Mouse (Mus musculus) neural tube, embryonic 15.5 days (tissue): Measurements from ENCODE around the gene Tbx4. TPM values are rescaled to one million over a fixed set of nuclear protein-coding genes. Genes with fewer than 3 reads are reported as not detected.

ENCODE experiments used
- ATAC-seq: fragments of 200-750 bp; cut with Nextera tagmentation; 2 replicates; pipeline ENCODE4 v1.8.0; 2017; ENCODE audit warnings: mild to moderate bottlenecking, moderate TSS enrichment, moderate library complexity; ENCODE audit not compliant: low FRiP score
- H3K27ac ChIP-seq: fragments of 300-500 bp; sonication (generic); replicated peaks from 2 replicates; pipeline ENCODE4 v1.5.1; 2015; ENCODE audit warnings: mild to moderate bottlenecking, inconsistent platforms
- H3K27me3 ChIP-seq: fragments of 300-500 bp; sonication (generic); replicated peaks from 2 replicates; pipeline ENCODE4 v1.6.1; 2015; ENCODE audit warnings: inconsistent platforms
- H3K36me3 ChIP-seq: fragments of 300-500 bp; sonication (generic); 2 replicates; pipeline ENCODE4 v1.6.1; 2015; ENCODE audit warnings: inconsistent platforms
- H3K4me1 ChIP-seq: fragments of 300-500 bp; sonication (generic); 2 replicates; pipeline ENCODE4 v1.6.1; 2015; ENCODE audit warnings: inconsistent platforms
- H3K4me2 ChIP-seq: fragments of 300-500 bp; sonication (generic); 2 replicates; pipeline ENCODE4 v1.6.1; 2015; ENCODE audit warnings: inconsistent platforms, mild to moderate bottlenecking, moderate library complexity
- H3K4me3 ChIP-seq: fragments of 300-500 bp; sonication (generic); replicated peaks from 2 replicates; pipeline ENCODE4 v1.5.1; 2015; ENCODE audit warnings: mild to moderate bottlenecking, inconsistent platforms
- H3K9ac ChIP-seq: fragments of 300-500 bp; sonication (generic); replicated peaks from 2 replicates; pipeline ENCODE4 v1.6.1; 2015; ENCODE audit warnings: mild to moderate bottlenecking, inconsistent platforms
- H3K9me3 ChIP-seq: fragments of 300-500 bp; sonication (generic); replicated peaks from 2 replicates; pipeline ENCODE4 v1.6.1; 2016; ENCODE audit warnings: inconsistent platforms
- WGBS: fragments of 180-500 bp; shearing (Covaris S2); methylation state at CpG from one replicate; pipeline ENCODE4 v1.1.7; 2015; ENCODE audit warnings: mixed read lengths; 5-methylcytosine and 5-hydroxymethylcytosine counted together
- polyA plus RNA-seq: library from polyadenylated mRNA; unstranded; fragments of >200 nt; fragmentation: Nextera tagmentation; extraction: Ambion mirVana; gene quantifications from 2 replicates; pipeline ENCODE4 v1.2.1, GENCODE M21; 2015

Tbx4 gene
- polyA plus RNA-seq, 1 experiment from 2014 or later = 0.29 TPM

GRCm38 (mm10) chr11:85841980-85842379 lies 44.2 kb upstream of the Tbx4 start:
- Histone ChIP-seq H3K9ac (no peak overlapping the region; the same call in 1 of the 2 replicates), H3K36me3 (no peaks in the 10 kb centered on the region), H3K9me3 (no peaks in the 10 kb centered on the region), H3K4me1 (peaks cover 46% of the 10 kb centered on the region), H3K4me3 (peak overlapping the region; percentile 32), H3K27me3 (peaks cover 98% of the 10 kb centered on the region), H3K4me2 (peak overlapping the region; percentile 63), H3K27ac (no peak overlapping the region)
- 0% methylated on average over 32 of the region's 32 CpGs for WGBS
- peak; percentile 60 for ATAC-seq

GRCm38 (mm10) chr11:85842596-85843346 lies 43.5 kb upstream of the Tbx4 start:
- ATAC-seq = no peak
- H3K36me3 ChIP-seq = no peaks in the 10 kb centered on the region
- H3K4me3 ChIP-seq = no peak overlapping the region
- no peak overlapping the region for H3K9ac ChIP-seq
- H3K27ac ChIP-seq = no peak overlapping the region
- WGBS = 5% methylated on average over 24 of the region's 24 CpGs
- H3K27me3 ChIP-seq = peaks cover 95% of the 10 kb centered on the region
- H3K9me3 ChIP-seq = no peaks in the 10 kb centered on the region
- peak overlapping the region; percentile 63 for H3K4me2 ChIP-seq
- H3K4me1 ChIP-seq = peaks cover 42% of the 10 kb centered on the region

DNA sequence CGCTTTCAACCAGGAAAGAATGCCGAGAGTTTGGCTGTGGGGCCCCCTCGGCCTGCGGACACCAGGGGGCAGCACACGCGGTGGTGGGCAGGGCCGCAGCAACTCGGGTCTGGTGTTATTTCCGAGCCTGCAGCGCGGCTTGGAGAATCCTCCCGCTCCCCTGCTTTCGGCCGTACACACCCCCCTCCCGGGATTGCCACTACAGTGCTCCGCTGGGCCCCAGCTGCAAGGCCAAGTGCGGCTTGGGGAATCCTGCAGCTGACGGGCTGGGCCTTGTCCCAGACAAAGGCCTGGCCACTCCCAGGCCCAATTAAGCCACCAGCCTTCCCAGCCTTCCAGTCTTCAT lies 42.9 kb upstream of the Tbx4 start:
- H3K36me3 ChIP-seq = no peaks in the 10 kb centered on the region
- WGBS = under 1% methylated on average over 18 of the region's 18 CpGs
- H3K9ac ChIP-seq = no peak overlapping the region
- H3K4me1 ChIP-seq = peaks cover 38% of the 10 kb centered on the region
- no peak overlapping the region for H3K27ac ChIP-seq
- H3K4me3 ChIP-seq = peak overlapping the region; percentile 37; the same call in 1 of the 2 replicates
- no peak for ATAC-seq
- H3K4me2 ChIP-seq = peak overlapping the region; percentile 63
- H3K9me3 ChIP-seq = no peaks in the 10 kb centered on the region
- peaks cover 94% of the 10 kb centered on the region for H3K27me3 ChIP-seq

- H3K27me3 ChIP-seq = peaks cover 86% of the 10 kb centered on the region
Measured at GRCm38 (mm10) chr11:85844144-85844965, 41.9 kb upstream of the Tbx4 start.

GRCm38 (mm10) chr11:85844971-85845370 lies 41.3 kb upstream of the Tbx4 start:
- H3K4me1 ChIP-seq = peaks cover 38% of the 10 kb centered on the region
- WGBS = 38% methylated on average over 5 of the region's 5 CpGs
- H3K4me3 ChIP-seq = no peak overlapping the region
- ATAC-seq = no peak
- no peaks in the 10 kb centered on the region for H3K9me3 ChIP-seq
- H3K4me2 ChIP-seq = peak overlapping the region; percentile 63; the same call in 1 of the 2 replicates
- no peak overlapping the region for H3K27ac ChIP-seq
- H3K27me3 ChIP-seq = peaks cover 80% of the 10 kb centered on the region
- H3K9ac ChIP-seq = no peak overlapping the region
- H3K36me3 ChIP-seq = no peaks in the 10 kb centered on the region

More at GRCm38 (mm10) chr11:85844144-85844965, 41.9 kb upstream of the Tbx4 start:
- ATAC-seq = peak; percentile 48; the same call in 1 of the 2 replicates
- H3K4me2 ChIP-seq = peak overlapping the region; percentile 63
- H3K4me1 ChIP-seq = peaks cover 38% of the 10 kb centered on the region
- peak overlapping the region; percentile 37 for H3K4me3 ChIP-seq
- H3K36me3 ChIP-seq = no peaks in the 10 kb centered on the region
- under 1% methylated on average over 54 of the region's 54 CpGs for WGBS
- H3K27ac ChIP-seq = no peak overlapping the region
- H3K9ac ChIP-seq = no peak overlapping the region; the same call in 1 of the 2 replicates
- H3K9me3 ChIP-seq = no peaks in the 10 kb centered on the region

- H3K4me2 ChIP-seq = no peak overlapping the region
- H3K27ac ChIP-seq = no peak overlapping the region
- H3K4me1 ChIP-seq = peaks cover 31% of the 10 kb centered on the region
- 36% methylated on average over 5 of the region's 5 CpGs for WGBS
- H3K9me3 ChIP-seq = no peaks in the 10 kb centered on the region
- peaks cover 70% of the 10 kb centered on the region for H3K27me3 ChIP-seq
- no peak overlapping the region for H3K9ac ChIP-seq
- H3K36me3 ChIP-seq = no peaks in the 10 kb centered on the region
- ATAC-seq = no peak
- H3K4me3 ChIP-seq = no peak overlapping the region
Measured at GRCm38 (mm10) chr11:85845921-85846320, 40.3 kb upstream of the Tbx4 start.

- no peak overlapping the region for H3K27ac ChIP-seq
- H3K4me1 ChIP-seq = peaks cover 31% of the 10 kb centered on the region
- ATAC-seq = no peak
- H3K36me3 ChIP-seq = no peaks in the 10 kb centered on the region
- H3K27me3 ChIP-seq = peaks cover 65% of the 10 kb centered on the region
- no peak overlapping the region for H3K9ac ChIP-seq
- no peaks in the 10 kb centered on the region for H3K9me3 ChIP-seq
- H3K4me2 ChIP-seq = no peak overlapping the region
- H3K4me3 ChIP-seq = no peak overlapping the region
- WGBS = 47% methylated on average over 4 of the region's 4 CpGs
Measured at GRCm38 (mm10) chr11:85846509-85846908, 39.7 kb upstream of the Tbx4 start.

GRCm38 (mm10) chr11:85849037-85849436 lies 37.2 kb upstream of the Tbx4 start:
- H3K36me3 ChIP-seq = no peaks in the 10 kb centered on the region
- no peaks in the 10 kb centered on the region for H3K9me3 ChIP-seq
- no peak overlapping the region for H3K9ac ChIP-seq
- H3K27me3 ChIP-seq = peaks cover 40% of the 10 kb centered on the region
- H3K4me3 ChIP-seq = peak overlapping the region; percentile 35
- peak; percentile 67 for ATAC-seq
- peaks cover 9% of the 10 kb centered on the region for H3K4me1 ChIP-seq
- WGBS = 2% methylated on average over 21 of the region's 21 CpGs
- H3K27ac ChIP-seq = no peak overlapping the region
- H3K4me2 ChIP-seq = peak overlapping the region; percentile 61

DNA sequence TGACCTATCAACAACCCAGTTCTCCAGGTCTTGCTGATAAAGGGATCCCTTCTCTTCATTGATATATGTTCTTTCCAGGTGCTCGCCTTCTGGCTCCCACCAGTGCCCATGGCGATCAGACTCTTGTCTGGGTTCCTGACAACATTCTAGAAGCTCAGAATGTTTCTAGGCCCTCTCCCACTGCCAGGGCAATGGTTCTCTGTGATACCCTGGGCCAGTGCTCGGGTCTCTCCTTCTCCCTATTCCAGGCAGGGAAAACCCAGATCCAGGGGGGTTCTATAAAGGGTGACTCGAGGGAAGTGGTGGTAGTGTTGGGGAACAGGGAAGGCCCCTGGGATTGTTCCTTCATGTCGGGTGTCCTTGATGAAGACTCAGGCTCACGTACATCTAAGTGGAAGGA lies 36.0 kb upstream of the Tbx4 start, which contains the start of gene Gm11444:
Gene Gm11444 (minus strand): TSS at position 101 of the 400 bp plus-strand sequence.
- Histone ChIP-seq H3K4me2 (peak within 1 kb of the TSS; percentile 61), H3K36me3 (no peaks in the 10 kb centered on the region), H3K4me1 (no peaks in the 10 kb centered on the region), H3K4me3 (peak within 1 kb of the TSS; percentile 35; the same call in 1 of the 2 replicates), H3K27me3 (peaks cover 28% of the 10 kb centered on the region), H3K27ac (no peak within 1 kb of the TSS), H3K9ac (no peak within 1 kb of the TSS), H3K9me3 (no peaks in the 10 kb centered on the region)
- ATAC-seq = no peak
- 81% methylated on average over 6 of the region's 6 CpGs for WGBS

GRCm38 (mm10) chr11:85850758-85851157 lies 35.5 kb upstream of the Tbx4 start:
- H3K4me2 ChIP-seq = no peak overlapping the region
- no peaks in the 10 kb centered on the region for H3K4me1 ChIP-seq
- 47% methylated on average over 6 of the region's 6 CpGs for WGBS
- no peaks in the 10 kb centered on the region for H3K9me3 ChIP-seq
- no peak overlapping the region for H3K9ac ChIP-seq
- H3K36me3 ChIP-seq = no peaks in the 10 kb centered on the region
- no peak overlapping the region for H3K4me3 ChIP-seq
- ATAC-seq = no peak
- H3K27ac ChIP-seq = no peak overlapping the region
- H3K27me3 ChIP-seq = peaks cover 23% of the 10 kb centered on the region

DNA sequence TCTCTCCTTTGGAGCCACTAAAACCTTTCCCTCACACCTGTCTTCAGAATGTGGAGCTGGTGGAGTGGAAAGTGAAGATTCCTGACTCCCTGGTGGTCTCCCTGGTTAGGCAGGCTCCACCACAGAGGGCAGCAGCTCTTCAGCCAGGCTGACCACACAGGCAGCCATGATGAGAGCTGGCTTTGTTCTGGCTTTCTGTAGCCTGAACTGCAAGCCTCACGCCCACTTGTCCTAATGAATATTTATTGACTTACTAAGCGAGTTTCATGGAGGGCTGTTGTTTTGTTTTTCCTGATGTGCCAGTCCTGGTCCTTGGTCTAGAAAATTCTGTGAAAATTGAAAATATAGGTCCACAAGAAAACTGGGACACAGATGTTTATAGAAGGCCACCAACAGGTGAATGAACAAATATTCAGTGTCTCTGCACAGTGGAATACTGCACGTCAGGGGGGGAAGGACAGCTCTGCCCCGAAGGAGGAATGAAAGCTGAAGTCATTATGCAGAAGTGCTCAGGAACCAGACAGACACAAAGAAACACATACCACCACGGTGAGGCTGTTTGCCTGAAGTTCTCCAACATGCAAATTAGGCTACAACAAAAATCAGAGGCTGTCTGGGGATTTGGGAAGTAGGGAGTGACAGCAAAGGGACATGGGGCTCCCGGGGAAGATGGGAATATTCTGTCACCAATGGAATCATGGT lies 28.1 kb upstream of the Tbx4 start:
- 6% methylated on average over 6 of the region's 6 CpGs for WGBS
- Histone ChIP-seq H3K27ac (no peak overlapping the region), H3K4me1 (no peaks in the 10 kb centered on the region), H3K9ac (no peak overlapping the region), H3K4me3 (no peak overlapping the region), H3K27me3 (no peaks in the 10 kb centered on the region), H3K36me3 (no peaks in the 10 kb centered on the region), H3K9me3 (no peaks in the 10 kb centered on the region), H3K4me2 (no peak overlapping the region)
- ATAC-seq = no peak
